Mouse (Mus musculus) embryo, embryonic 11 days (tissue): Measurements from ENCODE around the gene Gm498.

Source experiments
- DNase-seq: peaks from one replicate; pipeline ENCODE4 v3.0.0-alpha.2; 2015

The Gm498 gene

GRCm38 (mm10) chr7:143900667-143901066, 34.0 kb downstream of the Gm498 start:
- peak; percentile 37 for DNase-seq

- no peak for DNase-seq
These were observed 38.5 kb downstream of the Gm498 start for GRCm38 (mm10) chr7:143905176-143905575.

GRCm38 (mm10) chr7:143905606-143906005, 39.0 kb downstream of the Gm498 start:
- no peak for DNase-seq

GRCm38 (mm10) chr7:143913611-143914010, 47.0 kb downstream of the Gm498 start:
- no peak for DNase-seq

GRCm38 (mm10) chr7:143919031-143919679, 52.5 kb downstream of the Gm498 start:
- DNase-seq, result no peak

GRCm38 (mm10) chr7:143929899-143930298, 63.3 kb downstream of the Gm498 start:
- no peak for DNase-seq

GRCm38 (mm10) chr7:143938647-143939046, 72.0 kb downstream of the Gm498 start:
- DNase-seq, result peak; percentile 8

GRCm38 (mm10) chr7:143939476-143939875, 72.8 kb downstream of the Gm498 start:
- DNase-seq, result no peak

GRCm38 (mm10) chr7:143942941-143943691, 76.5 kb downstream of the Gm498 start:
- no peak for DNase-seq

GRCm38 (mm10) chr7:143944421-143944980, 77.9 kb downstream of the Gm498 start:
- DNase-seq, result no peak
